Mouse (Mus musculus): ENCODE data around the gene Iqsec1. TPM values are rescaled to one million over a fixed set of nuclear protein-coding genes. Genes with fewer than 3 reads are reported as not detected.

Iqsec1 gene
- polyA plus RNA-seq, 1 experiment from 2014 or later, result 33.4 TPM

DNA sequence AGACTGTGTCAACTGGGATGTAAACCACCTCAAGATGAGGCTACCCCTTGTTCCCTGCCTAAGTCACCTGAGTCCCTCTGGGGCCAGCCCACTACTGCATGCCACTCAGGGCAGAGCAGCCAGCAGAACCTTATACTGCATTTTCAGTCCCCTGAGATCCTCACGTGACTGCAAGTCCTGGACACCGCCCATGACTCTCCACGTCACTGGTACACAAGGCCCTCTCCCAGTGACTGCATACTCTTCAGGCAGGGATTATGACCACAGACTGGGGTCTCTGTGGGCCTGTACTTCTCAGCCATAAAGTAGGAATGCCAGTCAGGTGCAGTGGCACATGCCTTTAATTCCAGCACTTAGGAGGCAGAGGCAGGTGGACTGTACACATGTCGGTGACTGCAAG, 281.3 kb downstream of the Iqsec1 start:
- no peaks in the 10 kb centered on the region for H3K9me3 ChIP-seq (ENCODE audit: control insufficient read depth, low read length)

GRCm38 (mm10) chr6:90706490-90706889, 282.0 kb downstream of the Iqsec1 start:
- no peak overlapping the region for H3K4me2 ChIP-seq (ENCODE audit: low read depth, low read length)
- 75% methylated on average over 10 of the region's 10 CpGs for WGBS
- H3K9me3 ChIP-seq (ENCODE audit: control insufficient read depth, low read length), result no peaks in the 10 kb centered on the region
- H3K36me3 ChIP-seq (ENCODE audit: control insufficient read depth, insufficient read depth, low read length), result no peaks in the 10 kb centered on the region
- no peak for ATAC-seq (ENCODE audit: low read depth)
- H3K4me1 ChIP-seq (ENCODE audit: control insufficient read depth, insufficient read depth, low read length), result peaks cover 44% of the 10 kb centered on the region
- no peaks in the 10 kb centered on the region for H3K27me3 ChIP-seq (ENCODE audit: control insufficient read depth, insufficient read depth, low read length)
- H3K9ac ChIP-seq (replicated peaks; ENCODE audit: low read depth, low read length), result no peak overlapping the region
- no peak overlapping the region for H3K4me3 ChIP-seq (ENCODE audit: low read depth, low read length)
- H3K27ac ChIP-seq (ENCODE audit: low read depth, low read length), result peak overlapping the region; percentile 22; the same call in 1 of the 2 replicates

More for the DNA sequence above, 281.3 kb downstream of the Iqsec1 start:
- Histone ChIP-seq H3K9ac (replicated peaks; ENCODE audit: low read depth, low read length) (no peak overlapping the region), H3K4me1 (ENCODE audit: control insufficient read depth, insufficient read depth, low read length) (peaks cover 50% of the 10 kb centered on the region), H3K4me2 (ENCODE audit: low read depth, low read length) (no peak overlapping the region), H3K4me3 (ENCODE audit: low read depth, low read length) (no peak overlapping the region), H3K36me3 (ENCODE audit: control insufficient read depth, insufficient read depth, low read length) (no peaks in the 10 kb centered on the region), H3K27ac (ENCODE audit: low read depth, low read length) (no peak overlapping the region), H3K27me3 (ENCODE audit: control insufficient read depth, insufficient read depth, low read length) (no peaks in the 10 kb centered on the region)
- no peak for ATAC-seq (ENCODE audit: low read depth)
- 76% methylated on average over 4 of the region's 4 CpGs for WGBS

DNA sequence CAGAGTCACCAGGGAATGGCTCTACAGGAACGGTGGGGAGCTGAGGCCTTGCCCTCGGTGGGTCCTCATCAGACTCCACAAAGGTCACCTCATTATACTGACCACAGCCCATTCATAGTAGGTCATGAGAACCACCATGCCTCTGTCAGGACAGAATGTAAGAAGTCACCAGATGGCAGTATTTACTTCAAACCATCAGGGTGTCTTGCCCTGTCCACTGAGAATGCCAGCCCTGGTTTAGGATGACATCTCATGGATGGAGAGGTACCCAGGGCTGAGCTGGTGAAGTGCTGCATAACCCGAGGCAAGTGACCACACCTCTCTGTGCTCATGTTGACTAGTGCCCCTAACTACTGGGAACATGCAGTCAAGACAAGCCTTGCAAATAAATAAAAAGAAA, 282.7 kb downstream of the Iqsec1 start:
- 85% methylated on average over 3 of the region's 3 CpGs for WGBS
- Histone ChIP-seq H3K9me3 (ENCODE audit: control insufficient read depth, low read length) (no peaks in the 10 kb centered on the region), H3K4me1 (ENCODE audit: control insufficient read depth, insufficient read depth, low read length) (peaks cover 36% of the 10 kb centered on the region), H3K4me2 (ENCODE audit: low read depth, low read length) (no peak overlapping the region), H3K9ac (replicated peaks; ENCODE audit: low read depth, low read length) (no peak overlapping the region), H3K36me3 (ENCODE audit: control insufficient read depth, insufficient read depth, low read length) (no peaks in the 10 kb centered on the region), H3K27ac (ENCODE audit: low read depth, low read length) (no peak overlapping the region), H3K27me3 (ENCODE audit: control insufficient read depth, insufficient read depth, low read length) (no peaks in the 10 kb centered on the region), H3K4me3 (ENCODE audit: low read depth, low read length) (no peak overlapping the region)
- no peak for ATAC-seq (ENCODE audit: low read depth)

- no peak overlapping the region for H3K4me2 ChIP-seq (ENCODE audit: low read depth, low read length)
- H3K4me1 ChIP-seq (ENCODE audit: control insufficient read depth, insufficient read depth, low read length), result peaks cover 37% of the 10 kb centered on the region
- no peak overlapping the region for H3K9ac ChIP-seq (replicated peaks; ENCODE audit: low read depth, low read length)
- no peaks in the 10 kb centered on the region for H3K36me3 ChIP-seq (ENCODE audit: control insufficient read depth, insufficient read depth, low read length)
- no peaks in the 10 kb centered on the region for H3K27me3 ChIP-seq (ENCODE audit: control insufficient read depth, insufficient read depth, low read length)
- H3K9me3 ChIP-seq (ENCODE audit: control insufficient read depth, low read length), result no peaks in the 10 kb centered on the region
- no peak overlapping the region for H3K4me3 ChIP-seq (ENCODE audit: low read depth, low read length)
- peak overlapping the region; percentile 49 for H3K27ac ChIP-seq (ENCODE audit: low read depth, low read length)
- no peak for ATAC-seq (ENCODE audit: low read depth)
- 68% methylated on average over 2 of the region's 2 CpGs for WGBS
These were observed 283.7 kb downstream of the Iqsec1 start for GRCm38 (mm10) chr6:90704705-90705344.

- WGBS, result 57% methylated on average over 2 of the region's 2 CpGs
- peaks cover 40% of the 10 kb centered on the region for H3K4me1 ChIP-seq (ENCODE audit: control insufficient read depth, insufficient read depth, low read length)
- peak overlapping the region; percentile 49 for H3K27ac ChIP-seq (ENCODE audit: low read depth, low read length)
- no peaks in the 10 kb centered on the region for H3K27me3 ChIP-seq (ENCODE audit: control insufficient read depth, insufficient read depth, low read length)
- no peak overlapping the region for H3K4me2 ChIP-seq (ENCODE audit: low read depth, low read length)
- no peaks in the 10 kb centered on the region for H3K9me3 ChIP-seq (ENCODE audit: control insufficient read depth, low read length)
- no peak for ATAC-seq (ENCODE audit: low read depth)
- H3K4me3 ChIP-seq (ENCODE audit: low read depth, low read length), result no peak overlapping the region
- no peaks in the 10 kb centered on the region for H3K36me3 ChIP-seq (ENCODE audit: control insufficient read depth, insufficient read depth, low read length)
- H3K9ac ChIP-seq (replicated peaks; ENCODE audit: low read depth, low read length), result no peak overlapping the region
These were observed 284.7 kb downstream of the Iqsec1 start for GRCm38 (mm10) chr6:90703782-90704181.

DNA sequence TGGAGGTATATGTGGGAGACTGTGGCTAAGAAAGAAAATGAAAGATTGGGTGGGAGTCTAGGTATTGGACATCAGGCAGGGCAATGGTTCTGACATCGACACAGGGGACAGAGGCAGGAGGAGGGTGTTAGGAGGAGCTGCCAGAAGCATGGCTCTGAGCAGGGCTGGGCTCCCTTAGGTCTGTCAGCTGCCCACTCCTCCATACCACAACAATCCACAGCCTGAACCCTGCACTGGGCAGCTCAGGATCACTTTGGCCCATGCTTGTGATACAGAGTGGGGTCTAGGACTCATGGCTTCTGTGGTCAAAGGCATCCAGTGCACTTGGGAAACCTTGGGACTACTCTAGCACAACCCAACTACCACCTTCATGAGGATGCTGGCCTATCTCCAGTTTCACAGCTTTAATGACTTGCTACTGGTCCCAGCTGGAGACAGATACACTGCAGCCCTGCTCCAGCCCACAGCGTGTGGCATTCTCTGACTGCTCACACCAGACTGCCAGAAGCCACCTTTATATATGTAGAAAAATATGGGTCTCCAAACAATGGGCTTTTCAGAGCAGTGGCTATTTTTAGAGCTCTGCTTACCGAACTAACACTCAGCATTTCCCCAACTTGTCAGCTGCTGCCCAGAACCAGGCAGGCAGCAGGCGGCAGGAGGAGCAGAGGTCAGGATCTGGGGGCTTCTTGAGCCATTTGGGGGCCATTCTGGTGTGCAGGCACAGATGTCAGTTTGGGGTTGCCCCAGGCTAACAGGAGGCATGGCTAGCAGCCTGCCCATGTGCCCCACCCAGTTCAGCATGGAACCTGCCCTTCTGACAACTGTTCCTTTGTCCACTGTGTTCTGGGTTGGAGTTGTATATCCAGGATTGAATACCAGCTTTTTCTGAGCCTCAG, 285.4 kb downstream of the Iqsec1 start:
- peak; percentile 26; the same call in 1 of the 2 replicates for ATAC-seq (ENCODE audit: low read depth)
- no peak overlapping the region for H3K4me2 ChIP-seq (ENCODE audit: low read depth, low read length)
- no peak overlapping the region for H3K9ac ChIP-seq (replicated peaks; ENCODE audit: low read depth, low read length)
- H3K27me3 ChIP-seq (ENCODE audit: control insufficient read depth, insufficient read depth, low read length), result no peaks in the 10 kb centered on the region
- peaks cover 42% of the 10 kb centered on the region for H3K4me1 ChIP-seq (ENCODE audit: control insufficient read depth, insufficient read depth, low read length)
- no peaks in the 10 kb centered on the region for H3K9me3 ChIP-seq (ENCODE audit: control insufficient read depth, low read length)
- peak overlapping the region; percentile 49 for H3K27ac ChIP-seq (ENCODE audit: low read depth, low read length)
- H3K36me3 ChIP-seq (ENCODE audit: control insufficient read depth, insufficient read depth, low read length), result no peaks in the 10 kb centered on the region
- no peak overlapping the region for H3K4me3 ChIP-seq (ENCODE audit: low read depth, low read length)
- WGBS, result 22% methylated on average over 4 of the region's 4 CpGs

- H3K4me1 ChIP-seq (ENCODE audit: control insufficient read depth, insufficient read depth, low read length), result peaks cover 40% of the 10 kb centered on the region
- no peak overlapping the region for H3K4me2 ChIP-seq (ENCODE audit: low read depth, low read length)
- H3K9ac ChIP-seq (replicated peaks; ENCODE audit: low read depth, low read length), result no peak overlapping the region
- no peaks in the 10 kb centered on the region for H3K27me3 ChIP-seq (ENCODE audit: control insufficient read depth, insufficient read depth, low read length)
- H3K9me3 ChIP-seq (ENCODE audit: control insufficient read depth, low read length), result no peaks in the 10 kb centered on the region
- H3K36me3 ChIP-seq (ENCODE audit: control insufficient read depth, insufficient read depth, low read length), result no peaks in the 10 kb centered on the region
- no peak for ATAC-seq (ENCODE audit: low read depth)
- no peak overlapping the region for H3K27ac ChIP-seq (ENCODE audit: low read depth, low read length)
- no peak overlapping the region for H3K4me3 ChIP-seq (ENCODE audit: low read depth, low read length)
These were observed 286.3 kb downstream of the Iqsec1 start for GRCm38 (mm10) chr6:90702197-90702596.

GRCm38 (mm10) chr6:90701391-90701790, 287.1 kb downstream of the Iqsec1 start:
- Histone ChIP-seq H3K4me2 (ENCODE audit: low read depth, low read length) (no peak overlapping the region), H3K27me3 (ENCODE audit: control insufficient read depth, insufficient read depth, low read length) (no peaks in the 10 kb centered on the region), H3K9ac (replicated peaks; ENCODE audit: low read depth, low read length) (no peak overlapping the region), H3K4me3 (ENCODE audit: low read depth, low read length) (no peak overlapping the region), H3K9me3 (ENCODE audit: control insufficient read depth, low read length) (no peaks in the 10 kb centered on the region), H3K27ac (ENCODE audit: low read depth, low read length) (no peak overlapping the region), H3K4me1 (ENCODE audit: control insufficient read depth, insufficient read depth, low read length) (peaks cover 33% of the 10 kb centered on the region), H3K36me3 (ENCODE audit: control insufficient read depth, insufficient read depth, low read length) (no peaks in the 10 kb centered on the region)
- WGBS, result 82% methylated on average over 2 of the region's 2 CpGs
- no peak for ATAC-seq (ENCODE audit: low read depth)

DNA sequence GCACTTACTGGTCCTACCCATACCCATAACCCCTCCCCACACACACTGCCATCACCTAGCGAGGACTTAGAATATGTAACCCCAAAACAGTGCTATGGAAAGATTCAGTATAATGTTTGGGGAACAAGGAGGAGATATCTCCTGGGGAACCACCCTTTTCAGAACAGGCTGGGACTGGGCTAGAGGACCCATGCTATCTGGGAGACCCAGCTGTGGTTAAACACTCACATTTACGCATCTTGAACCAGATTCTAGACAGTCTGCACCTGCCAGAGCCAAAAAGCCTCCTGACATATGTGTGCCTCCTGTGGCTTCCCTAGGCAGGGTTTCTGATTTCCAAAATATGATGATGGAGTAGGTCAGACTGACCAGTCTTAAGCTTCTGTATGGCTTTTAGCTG, 287.7 kb downstream of the Iqsec1 start:
- Histone ChIP-seq H3K36me3 (ENCODE audit: control insufficient read depth, insufficient read depth, low read length) (no peaks in the 10 kb centered on the region), H3K27me3 (ENCODE audit: control insufficient read depth, insufficient read depth, low read length) (no peaks in the 10 kb centered on the region), H3K4me1 (ENCODE audit: control insufficient read depth, insufficient read depth, low read length) (peaks cover 33% of the 10 kb centered on the region), H3K4me3 (ENCODE audit: low read depth, low read length) (no peak overlapping the region), H3K4me2 (ENCODE audit: low read depth, low read length) (no peak overlapping the region), H3K9me3 (ENCODE audit: control insufficient read depth, low read length) (no peaks in the 10 kb centered on the region), H3K9ac (replicated peaks; ENCODE audit: low read depth, low read length) (no peak overlapping the region), H3K27ac (ENCODE audit: low read depth, low read length) (no peak overlapping the region)
- 85% methylated on average over 2 of the region's 2 CpGs for WGBS
- no peak for ATAC-seq (ENCODE audit: low read depth)
